Mouse (Mus musculus) stomach, postnatal 0 days (tissue): Measurements from ENCODE around the gene Csk. TPM values are rescaled to one million over a fixed set of nuclear protein-coding genes. Genes with fewer than 3 reads are reported as not detected.

ENCODE experiments used
- ATAC-seq: fragments of 200-750 bp; cut with Nextera tagmentation; 2 replicates; pipeline ENCODE4 v1.8.0; 2017; ENCODE audit not compliant: low FRiP score, low TSS enrichment
- DNase-seq: peaks from one replicate; pipeline ENCODE4 v3.0.0-alpha.2; 2016; ENCODE audit warnings: low spot score
- H3K27ac ChIP-seq: fragments of 300-500 bp; sonication (generic); replicated peaks from 2 replicates; pipeline ENCODE4 v1.5.1; 2014; ENCODE audit warnings: mild to moderate bottlenecking, control low read depth
- H3K27me3 ChIP-seq: fragments of 300-500 bp; sonication (generic); 2 replicates; pipeline ENCODE4 v1.6.1; 2014; ENCODE audit warnings: low read length; ENCODE audit not compliant: control insufficient read depth, insufficient read depth
- H3K36me3 ChIP-seq: fragments of 300-500 bp; sonication (generic); 2 replicates; pipeline ENCODE4 v1.6.1; 2014; ENCODE audit warnings: low read length, mixed read lengths; ENCODE audit not compliant: control insufficient read depth, insufficient read depth
- H3K4me1 ChIP-seq: fragments of 300-500 bp; sonication (generic); replicated peaks from 2 replicates; pipeline ENCODE4 v1.6.1; 2014; ENCODE audit warnings: antibody characterized with exemption; ENCODE audit not compliant: control insufficient read depth, insufficient read depth
- H3K4me2 ChIP-seq: fragments of 300-500 bp; sonication (generic); replicated peaks from 2 replicates; pipeline ENCODE4 v1.6.1; 2014; ENCODE audit warnings: low read depth, mild to moderate bottlenecking, control low read depth, moderate library complexity
- H3K4me3 ChIP-seq: fragments of 300-500 bp; sonication (generic); 2 replicates; pipeline ENCODE4 v1.5.1; 2014; ENCODE audit warnings: low read depth, low read length, control low read depth
- H3K9ac ChIP-seq: fragments of 300-500 bp; sonication (generic); 2 replicates; pipeline ENCODE4 v1.6.1; 2014; ENCODE audit warnings: mild to moderate bottlenecking, low read length, control low read depth, mixed read lengths
- H3K9me3 ChIP-seq: fragments of 300-500 bp; sonication (generic); 2 replicates; pipeline ENCODE4 v1.6.1; 2016; ENCODE audit warnings: low read length; ENCODE audit not compliant: control insufficient read depth
- CTCF ChIP-seq: IDR thresholded peaks from 2 replicates; pipeline ENCODE4 v1.5.1; 2016; ENCODE audit warnings: antibody characterized with exemption, low read depth, mild to moderate bottlenecking, moderate library complexity
- EP300 ChIP-seq: optimal IDR thresholded peaks from 2 replicates; pipeline ENCODE3; 2016; ENCODE audit warnings: antibody characterized with exemption
- WGBS: fragments of 180-500 bp; shearing (Covaris S2); extraction: QIAGEN DNeasy Blood & Tissue Kit; methylation state at CpG from one replicate; pipeline ENCODE4 v1.1.7; 2014; 5-methylcytosine and 5-hydroxymethylcytosine counted together
- polyA plus RNA-seq: library from polyadenylated mRNA; unstranded; fragments of >200 nt; fragmentation: Nextera tagmentation; extraction: Ambion mirVana; gene quantifications from 2 replicates; pipeline ENCODE4 v1.2.1, GENCODE M21; 2015

Gene Csk
- polyA plus RNA-seq, 1 experiment from 2014 or later = 20.7 TPM

- H3K4me3 ChIP-seq = no peak overlapping the region
- no peak overlapping the region for H3K9ac ChIP-seq
- 25% methylated on average over 2 of the region's 2 CpGs for WGBS
- no peak overlapping the region for H3K4me2 ChIP-seq
- TF ChIP-seq CTCF = no peak
- TF ChIP-seq EP300 = no peak
- DNase-seq = no peak
- ATAC-seq = no peak
- no peaks in the 10 kb centered on the region for H3K4me1 ChIP-seq
- peaks cover 2% of the 10 kb centered on the region; the same call in 1 of the 2 replicates for H3K27me3 ChIP-seq
- no peaks in the 10 kb centered on the region for H3K9me3 ChIP-seq
- no peaks in the 10 kb centered on the region for H3K36me3 ChIP-seq
- no peak overlapping the region for H3K27ac ChIP-seq
Observed at GRCm38 (mm10) chr9:57601353-57601706, 52.1 kb downstream of the Csk start.

- 6% methylated on average over 3 of the region's 3 CpGs for WGBS
- no peaks in the 10 kb centered on the region for H3K4me1 ChIP-seq
- H3K27me3 ChIP-seq = no peaks in the 10 kb centered on the region
- no peak for TF ChIP-seq EP300
- TF ChIP-seq CTCF = no peak
- H3K9ac ChIP-seq = no peak overlapping the region
- H3K27ac ChIP-seq = no peak overlapping the region
- H3K4me3 ChIP-seq = no peak overlapping the region
- H3K9me3 ChIP-seq = no peaks in the 10 kb centered on the region
- no peaks in the 10 kb centered on the region for H3K36me3 ChIP-seq
- ATAC-seq = no peak
- peak; percentile 55 for DNase-seq
- H3K4me2 ChIP-seq = no peak overlapping the region
Observed at GRCm38 (mm10) chr9:57600620-57601352, 52.6 kb downstream of the Csk start.

GRCm38 (mm10) chr9:57598851-57599563 lies 54.4 kb downstream of the Csk start:
- Histone ChIP-seq H3K27me3 (no peaks in the 10 kb centered on the region), H3K27ac (no peak overlapping the region), H3K9ac (no peak overlapping the region), H3K4me1 (no peaks in the 10 kb centered on the region), H3K9me3 (no peaks in the 10 kb centered on the region), H3K4me3 (no peak overlapping the region), H3K4me2 (no peak overlapping the region), H3K36me3 (peaks cover 6% of the 10 kb centered on the region; the same call in 1 of the 2 replicates)
- TF ChIP-seq EP300 (no peak), CTCF (no peak)
- 61% methylated on average over 8 of the region's 8 CpGs for WGBS
- DNase-seq (no peak), ATAC-seq (no peak)

- TF ChIP-seq CTCF (no peak), EP300 (no peak)
- no peak overlapping the region for H3K9ac ChIP-seq
- peak overlapping the region; percentile 24; the same call in 1 of the 2 replicates for H3K27ac ChIP-seq
- H3K4me2 ChIP-seq = no peak overlapping the region
- H3K36me3 ChIP-seq = peaks cover 9% of the 10 kb centered on the region; the same call in 1 of the 2 replicates
- DNase-seq = no peak
- no peaks in the 10 kb centered on the region for H3K27me3 ChIP-seq
- no peaks in the 10 kb centered on the region for H3K9me3 ChIP-seq
- no peak overlapping the region for H3K4me3 ChIP-seq
- 0 out of 2 replicates have a peak, but pooled peaks have one; percentile 28 for ATAC-seq
- H3K4me1 ChIP-seq = no peaks in the 10 kb centered on the region
- 27% methylated on average over 4 of the region's 4 CpGs for WGBS
Observed at GRCm38 (mm10) chr9:57597929-57598382, 55.5 kb downstream of the Csk start.

GRCm38 (mm10) chr9:57597265-57597664 lies 56.2 kb downstream of the Csk start:
- Histone ChIP-seq H3K4me1 (no peaks in the 10 kb centered on the region), H3K27me3 (no peaks in the 10 kb centered on the region), H3K36me3 (peaks cover 13% of the 10 kb centered on the region; the same call in 1 of the 2 replicates), H3K9ac (no peak overlapping the region), H3K4me2 (no peak overlapping the region), H3K4me3 (no peak overlapping the region), H3K27ac (no peak overlapping the region), H3K9me3 (no peaks in the 10 kb centered on the region)
- 87% methylated on average over 8 of the region's 8 CpGs for WGBS
- DNase-seq (no peak), ATAC-seq (no peak)
- TF ChIP-seq EP300 = no peak
- TF ChIP-seq CTCF = no peak

- ATAC-seq (no peak), DNase-seq (no peak)
- Histone ChIP-seq H3K4me3 (no peak overlapping the region), H3K27ac (no peak overlapping the region), H3K27me3 (no peaks in the 10 kb centered on the region), H3K4me2 (no peak overlapping the region), H3K9me3 (no peaks in the 10 kb centered on the region), H3K9ac (no peak overlapping the region), H3K36me3 (peaks cover 13% of the 10 kb centered on the region; the same call in 1 of the 2 replicates), H3K4me1 (no peaks in the 10 kb centered on the region)
- no peak for TF ChIP-seq CTCF
- no peak for TF ChIP-seq EP300
- 79% methylated on average over 9 of the region's 9 CpGs for WGBS
Observed at GRCm38 (mm10) chr9:57594174-57594509, 59.3 kb downstream of the Csk start.
